8 mouse cellular contexts compared by ENCODE assay signal in the genomic region with DNA sequence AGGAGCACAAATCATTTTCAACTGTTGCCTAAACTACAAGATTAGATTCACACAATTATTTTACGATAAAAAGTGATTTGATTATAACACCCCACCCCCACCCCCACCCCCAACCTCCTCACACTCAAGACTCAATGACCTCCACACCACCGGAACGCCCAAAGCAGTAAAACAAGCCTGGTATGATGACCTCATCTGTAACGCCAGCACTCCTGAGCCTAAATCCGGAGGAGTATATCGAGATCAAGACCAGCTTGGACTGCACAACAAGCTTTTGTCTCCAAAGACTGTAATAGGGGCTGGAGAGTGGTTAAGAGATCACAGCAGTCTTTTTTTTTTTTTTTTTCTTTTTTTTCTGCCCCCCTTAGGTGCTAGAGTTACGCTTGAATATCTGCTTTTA. TPM values are rescaled to one million over a fixed set of nuclear protein-coding genes. Genes with fewer than 3 reads are reported as not detected.
DNase-seq lines count a peak whose midpoint lies in the region; ATAC-seq and TF ChIP-seq lines count a peak whose summit lies in the region.

No protein-coding gene starts in this region.

- TF ChIP-seq CTCF in lung, postnatal 0 days (IDR thresholded peaks at IDR 0.05), result no peak

- no peak for ATAC-seq in kidney, embryonic 14.5 days (ENCODE audit: low FRiP score, low TSS enrichment)
- no peak for ATAC-seq in hindbrain, embryonic 15.5 days (ENCODE audit: low FRiP score, low read depth)
- no peak for ATAC-seq in midbrain, embryonic 16.5 days
- ATAC-seq in lung, postnatal 0 days, result no peak

- 2% methylated on average over 7 of the region's 7 CpGs for WGBS in kidney, embryonic 14.5 days
- 6% methylated on average over 7 of the region's 7 CpGs for WGBS in hindbrain, embryonic 15.5 days
- WGBS in midbrain, embryonic 16.5 days, result 7% methylated on average over 7 of the region's 7 CpGs
- WGBS in lung, postnatal 0 days, result 11% methylated on average over 7 of the region's 7 CpGs

- peak overlapping the region; percentile 30 for H3K4me2 ChIP-seq in kidney, embryonic 14.5 days (replicated peaks; ENCODE audit: low read depth, low read length)
- peak overlapping the region; percentile 40 for H3K4me2 ChIP-seq in hindbrain, embryonic 15.5 days
- H3K4me2 ChIP-seq in midbrain, embryonic 16.5 days (ENCODE audit: low read length), result peak overlapping the region; percentile 25
- no peak overlapping the region for H3K4me2 ChIP-seq in lung, postnatal 0 days (replicated peaks; ENCODE audit: low read depth, low read length)

- H3K27ac ChIP-seq in kidney, embryonic 14.5 days (ENCODE audit: low read depth, low read length), result no peak overlapping the region
- no peak overlapping the region for H3K27ac ChIP-seq in hindbrain, embryonic 15.5 days (replicated peaks)
- H3K27ac ChIP-seq in midbrain, embryonic 16.5 days (ENCODE audit: low read length), result no peak overlapping the region
- H3K27ac ChIP-seq in lung, postnatal 0 days (ENCODE audit: low read length), result no peak overlapping the region

- H3K27me3 ChIP-seq in kidney, embryonic 14.5 days (ENCODE audit: control insufficient read depth, insufficient read depth, low read length), result peaks cover 2% of the 10 kb centered on the region; the same call in 1 of the 2 replicates
- H3K27me3 ChIP-seq in hindbrain, embryonic 15.5 days, result peaks cover 14% of the 10 kb centered on the region; the same call in 1 of the 2 replicates
- H3K27me3 ChIP-seq in midbrain, embryonic 16.5 days (ENCODE audit: control insufficient read depth, insufficient read depth, low read depth, low read length), result peaks cover 3% of the 10 kb centered on the region
- H3K27me3 ChIP-seq in lung, postnatal 0 days (replicated peaks; ENCODE audit: insufficient read depth, low read length), result no peaks in the 10 kb centered on the region

- no peaks in the 10 kb centered on the region for H3K4me1 ChIP-seq in kidney, embryonic 14.5 days (ENCODE audit: control insufficient read depth, insufficient read depth, low read length)
- H3K4me1 ChIP-seq in hindbrain, embryonic 15.5 days (replicated peaks), result no peaks in the 10 kb centered on the region
- peaks cover 3% of the 10 kb centered on the region; the same call in 1 of the 2 replicates for H3K4me1 ChIP-seq in midbrain, embryonic 16.5 days (ENCODE audit: control insufficient read depth, insufficient read depth, low read length)
- no peaks in the 10 kb centered on the region for H3K4me1 ChIP-seq in lung, postnatal 0 days (ENCODE audit: insufficient read depth, low read depth, low read length)

- H3K9me3 ChIP-seq in kidney, embryonic 14.5 days (ENCODE audit: control insufficient read depth, low read length), result no peaks in the 10 kb centered on the region
- no peaks in the 10 kb centered on the region for H3K9me3 ChIP-seq in hindbrain, embryonic 15.5 days
- no peaks in the 10 kb centered on the region for H3K9me3 ChIP-seq in midbrain, embryonic 16.5 days (replicated peaks; ENCODE audit: control insufficient read depth, low read length, poor library complexity, severe bottlenecking)
- H3K9me3 ChIP-seq in lung, postnatal 0 days (ENCODE audit: low read length), result no peaks in the 10 kb centered on the region

- no peak overlapping the region for H3K9ac ChIP-seq in kidney, embryonic 14.5 days (ENCODE audit: low read depth, low read length)
- H3K9ac ChIP-seq in hindbrain, embryonic 15.5 days, result no peak overlapping the region
- no peak overlapping the region for H3K9ac ChIP-seq in midbrain, embryonic 16.5 days (ENCODE audit: low read depth, low read length)
- H3K9ac ChIP-seq in lung, postnatal 0 days (replicated peaks; ENCODE audit: low read depth), result no peak overlapping the region

- no peak for TF ChIP-seq EP300 in lung, postnatal 0 days (IDR thresholded peaks at IDR 0.05)

- peak overlapping the region; percentile 25; the same call in 1 of the 2 replicates for H3K4me3 ChIP-seq in kidney, embryonic 14.5 days (ENCODE audit: low read length)
- H3K4me3 ChIP-seq in hindbrain, embryonic 15.5 days, result peak overlapping the region; percentile 16
- H3K4me3 ChIP-seq in midbrain, embryonic 16.5 days (ENCODE audit: low read depth, low read length), result no peak overlapping the region; the same call in 1 of the 2 replicates
- no peak overlapping the region for H3K4me3 ChIP-seq in lung, postnatal 0 days (ENCODE audit: low read depth, low read length)

- no peak for DNase-seq in kidney, postnatal 4 days
- DNase-seq in ZHBTc4 (ENCODE audit: low read depth, low spot score), result peak; percentile 84
- DNase-seq in urinary bladder, postnatal 36 days (ENCODE audit: low spot score in 2 of 2), result no peak
- DNase-seq in layer of hippocampus, adult 9-10 months (ENCODE audit: low spot score), result no peak
- DNase-seq in lung, postnatal 0 days (ENCODE audit: low spot score), result no peak

- H3K36me3 ChIP-seq in kidney, embryonic 14.5 days (ENCODE audit: control insufficient read depth, insufficient read depth, low read length), result no peaks in the 10 kb centered on the region
- no peaks in the 10 kb centered on the region for H3K36me3 ChIP-seq in hindbrain, embryonic 15.5 days
- H3K36me3 ChIP-seq in midbrain, embryonic 16.5 days (ENCODE audit: control insufficient read depth, insufficient read depth, low read length), result no peaks in the 10 kb centered on the region
- H3K36me3 ChIP-seq in lung, postnatal 0 days (ENCODE audit: insufficient read depth, low read length), result no peaks in the 10 kb centered on the region

RNA-seq across cellular contexts. Expression of a gene that starts 9.1 kb away (rescaled TPM):
- 15.5 and 17.9 TPM in 2 replicates for polyA plus RNA-seq in kidney, embryonic 14.5 days (2014; fragmentation: Nextera tagmentation; extraction: Ambion mirVana)
- polyA plus RNA-seq in hindbrain, embryonic 15.5 days (2015; fragmentation: Nextera tagmentation; extraction: Ambion mirVana), result 11.7 and 12.3 TPM in 2 replicates
- 12.0 and 13.7 TPM in 2 replicates for polyA plus RNA-seq in midbrain, embryonic 16.5 days (2015; fragmentation: Nextera tagmentation; extraction: Ambion mirVana)
- 2.5 and 3.4 TPM in 2 replicates for polyA plus RNA-seq in lung, postnatal 0 days (2015; fragmentation: Nextera tagmentation; extraction: Ambion mirVana)

RNA-seq across cellular contexts. Expression of a gene that starts 45.2 kb away (rescaled TPM):
- 0.36 TPM in 1 of 2 replicates, not detected in the other for polyA plus RNA-seq in kidney, embryonic 14.5 days (2014; fragmentation: Nextera tagmentation; extraction: Ambion mirVana)
- polyA plus RNA-seq in hindbrain, embryonic 15.5 days (2015; fragmentation: Nextera tagmentation; extraction: Ambion mirVana), result 0.08 TPM in 1 of 2 replicates, not detected in the other
- not detected in 2 replicates for polyA plus RNA-seq in midbrain, embryonic 16.5 days (2015; fragmentation: Nextera tagmentation; extraction: Ambion mirVana)
- not detected in 2 replicates for polyA plus RNA-seq in lung, postnatal 0 days (2015; fragmentation: Nextera tagmentation; extraction: Ambion mirVana)

Comparison
In these comparisons a context has a peak if more than half of its experiments do, and no peak if none do; other contexts are left out.
1. H3K4me3 ChIP-seq: peak in kidney, embryonic 14.5 days (single experiment) and hindbrain, embryonic 15.5 days (single experiment); none in midbrain, embryonic 16.5 days (single experiment) and lung, postnatal 0 days (single experiment).